Mouse (Mus musculus) heart, adult 2 months (tissue): ENCODE data around the gene A630001G21Rik.

ENCODE experiments used
- CTCF ChIP-seq: fragments of 200-600 bp; IDR thresholded peaks from 2 replicates; pipeline ENCODE4 v1.8.1; 2022; ENCODE audit warnings: antibody characterized with exemption, mild to moderate bottlenecking, moderate library complexity
- EP300 ChIP-seq: fragments of 200-500 bp; IDR thresholded peaks from 2 replicates; pipeline ENCODE4 v1.6.1; 2011; ENCODE audit warnings: low read depth, low read length, control low read depth; ENCODE audit not compliant: insufficient read depth
- POLR2A ChIP-seq: fragments of 200-500 bp; IDR thresholded peaks from 2 replicates; pipeline ENCODE4 v1.6.1; 2011; ENCODE audit warnings: mild to moderate bottlenecking, low read depth, low read length, control low read depth; ENCODE audit not compliant: insufficient read depth

GRCm38 (mm10) chr1:85775136-85775535 lies 3.3 kb downstream of the A630001G21Rik start:
- TF ChIP-seq POLR2A (no peak), CTCF (no peak), EP300 (no peak)
